Mouse (Mus musculus) kidney, postnatal 36 days (tissue): ENCODE measurements around the gene Palm3.
"Not testable (repeated sequence)": the region's sequence is repeated elsewhere in the genome, so short reads cannot be mapped to it uniquely, and the experiment has no call there.

Experiments used
- DNase-seq, 2 experiments: peaks; one replicate each; pipeline ENCODE4 v3.0.0; 2021 to 2022; ENCODE audit warnings: mixed read lengths in 2 of 2

The Palm3 gene

GRCm38 (mm10) chr8:83998231-83999056 lies 22.8 kb upstream of the Palm3 start:
- peak; percentile 75 to 81 for DNase-seq

- peak in 1 of 2 experiments; percentile 45 for DNase-seq
These were observed 22.1 kb upstream of the Palm3 start for GRCm38 (mm10) chr8:83999057-83999705.

- peak in 1 of 2 experiments; percentile 19 for DNase-seq
These were observed 21.4 kb upstream of the Palm3 start for GRCm38 (mm10) chr8:83999825-84000224.

GRCm38 (mm10) chr8:84001281-84002000 lies 19.8 kb upstream of the Palm3 start, which contains the start of gene 1700067K01Rik:
1700067K01Rik (plus strand) TSS chr8:84001502.
- peak in 1 of 2 experiments; percentile 22 for DNase-seq

GRCm38 (mm10) chr8:84002957-84003611 lies 18.2 kb upstream of the Palm3 start:
- peak; percentile 71 to 74 for DNase-seq

GRCm38 (mm10) chr8:84003612-84004246 lies 17.5 kb upstream of the Palm3 start:
- DNase-seq: no peak

GRCm38 (mm10) chr8:84004533-84005201 lies 16.6 kb upstream of the Palm3 start:
- peak; percentile 97 to 98 for DNase-seq

- DNase-seq: not testable (repeated sequence)
These were observed 15.8 kb upstream of the Palm3 start for GRCm38 (mm10) chr8:84005502-84005901.

GRCm38 (mm10) chr8:84008362-84008761 lies 12.9 kb upstream of the Palm3 start:
- DNase-seq: peak in 1 of 2 experiments; percentile 38

- DNase-seq: peak; percentile 92 to 95
These were observed 11.4 kb upstream of the Palm3 start for GRCm38 (mm10) chr8:84009876-84010275.

GRCm38 (mm10) chr8:84010625-84011611 lies 10.4 kb upstream of the Palm3 start:
- DNase-seq: peak; percentile 82 to 93

- peak; percentile 86 to 89 for DNase-seq
These were observed 9.4 kb upstream of the Palm3 start, which contains the start of gene 2210011C24Rik for GRCm38 (mm10) chr8:84011705-84012498. 2210011C24Rik (minus strand) TSS chr8:84012171.

- peak; percentile 74 to 82 for DNase-seq
These were observed 8.6 kb upstream of the Palm3 start for GRCm38 (mm10) chr8:84012499-84013165.

GRCm38 (mm10) chr8:84015833-84016232 lies 5.4 kb upstream of the Palm3 start:
- DNase-seq: no peak

- DNase-seq: no peak
These were observed 1.5 kb upstream of the Palm3 start for GRCm38 (mm10) chr8:84019738-84020137.

- peak in 1 of 2 experiments; percentile 28 for DNase-seq
These were observed 298 bp downstream of the Palm3 start for GRCm38 (mm10) chr8:84021569-84021968.

GRCm38 (mm10) chr8:84023085-84023484 lies 1.8 kb downstream of the Palm3 start:
- DNase-seq: peak; percentile 89 to 91

GRCm38 (mm10) chr8:84023631-84024030 lies 2.4 kb downstream of the Palm3 start:
- peak; percentile 79 to 88 for DNase-seq

- DNase-seq: peak; percentile 65 to 88
These were observed 2.9 kb downstream of the Palm3 start for GRCm38 (mm10) chr8:84024171-84024570.
